Mouse (Mus musculus) naive thymus-derived CD4-positive, alpha-beta T cell, adult 2 months (primary cell): ENCODE measurements around the gene Noto.
A peak's percentile ranks its signal among the peaks of the same experiment; 100 is the strongest.
"Not testable (repeated sequence)": the region's sequence is repeated elsewhere in the genome, so short reads cannot be mapped to it uniquely, and the experiment has no call there.

Source experiments
- DNase-seq: peaks from one replicate; pipeline ENCODE4 v3.0.0-alpha.2; 2011; ENCODE audit warnings: low read depth

The Noto gene

GRCm38 (mm10) chr6:85431274-85431841, 7.7 kb downstream of the Noto start:
- peak; percentile 19 for DNase-seq

DNA sequence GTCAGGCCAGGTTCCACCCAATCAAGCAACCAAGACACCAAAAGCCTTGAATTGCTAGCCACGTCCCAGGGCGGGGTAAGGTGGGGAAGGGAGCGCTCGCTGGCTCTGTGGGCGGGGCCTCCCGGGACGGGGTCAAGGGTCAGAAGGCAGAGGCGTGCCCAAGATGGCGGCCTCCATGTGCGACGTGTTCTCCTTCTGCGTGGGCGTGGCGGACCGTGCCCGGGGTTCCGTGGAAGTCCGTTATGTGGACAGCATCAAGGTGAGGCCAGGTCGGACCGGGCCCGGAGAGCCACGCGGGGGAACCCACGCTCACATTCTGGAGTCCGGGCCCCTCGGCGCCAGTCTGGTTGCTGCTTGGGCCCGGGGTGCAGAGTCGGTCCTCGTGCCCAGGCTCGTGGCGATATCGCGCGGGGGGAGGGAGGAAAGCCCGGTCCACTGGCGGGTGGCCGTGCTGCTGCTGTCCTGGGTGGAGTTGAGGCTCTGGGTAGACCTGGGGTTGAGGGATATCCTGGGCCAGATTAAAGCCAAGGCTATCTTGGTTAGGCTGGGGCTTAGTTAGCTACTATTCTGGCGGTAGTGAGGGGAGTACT, 8.3 kb downstream of the Noto start, which contains the start of gene Smyd5:
Gene Smyd5 (plus strand): TSS at position 148 of the 590 bp plus-strand sequence.
- DNase-seq, result peak; percentile 88

DNA sequence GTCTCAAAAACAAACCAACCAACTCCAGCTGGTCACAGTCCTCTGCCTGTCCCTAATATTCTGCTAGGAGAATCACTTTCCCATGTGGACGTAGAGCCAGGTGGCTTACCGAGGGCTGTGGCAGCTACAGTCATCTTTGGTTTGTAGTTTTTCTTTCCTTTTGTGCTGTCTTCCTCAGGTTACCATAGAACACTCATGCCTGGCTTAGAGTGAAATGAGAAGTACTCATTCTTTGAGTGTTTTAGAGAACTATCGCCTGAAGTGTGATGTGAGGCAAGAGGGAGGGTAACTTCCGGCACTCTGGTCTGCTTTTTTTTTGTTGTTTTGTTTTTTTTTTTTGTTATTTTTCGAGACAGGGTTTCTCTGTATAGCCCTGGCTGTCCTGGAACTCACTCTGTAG, 10.2 kb downstream of the Noto start:
- DNase-seq, result no peak

DNA sequence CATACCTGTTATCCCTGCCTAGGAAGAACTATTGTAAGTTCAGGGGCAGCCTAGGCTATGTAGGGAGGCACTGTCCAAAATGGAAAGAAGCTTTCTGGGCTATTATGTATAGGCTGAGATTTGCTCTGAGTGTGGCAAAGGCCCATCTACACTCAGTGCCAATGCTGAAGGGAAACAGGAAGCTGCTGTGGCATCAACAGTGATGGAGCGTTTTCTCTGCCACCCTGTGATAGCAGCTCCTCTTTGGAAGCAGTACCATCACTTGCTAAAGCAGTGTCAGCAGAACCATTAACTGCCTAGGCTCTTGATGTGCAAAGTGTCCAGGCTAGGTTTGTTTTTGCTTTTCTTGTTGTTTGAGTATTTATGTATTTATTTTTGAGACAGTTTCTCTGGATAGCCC, 12.5 kb downstream of the Noto start:
- no peak for DNase-seq

- no peak for DNase-seq
These were observed 12.9 kb downstream of the Noto start for GRCm38 (mm10) chr6:85436631-85437030.

GRCm38 (mm10) chr6:85441142-85441541, 17.5 kb downstream of the Noto start:
- DNase-seq, result no peak

- DNase-seq, result no peak
These were observed 20.0 kb downstream of the Noto start for GRCm38 (mm10) chr6:85443488-85444233.

- DNase-seq, result no peak
These were observed 20.7 kb downstream of the Noto start for GRCm38 (mm10) chr6:85444266-85444965.

GRCm38 (mm10) chr6:85445286-85445685, 21.6 kb downstream of the Noto start:
- DNase-seq, result no peak

GRCm38 (mm10) chr6:85447351-85447750, 23.7 kb downstream of the Noto start:
- DNase-seq, result no peak

DNA sequence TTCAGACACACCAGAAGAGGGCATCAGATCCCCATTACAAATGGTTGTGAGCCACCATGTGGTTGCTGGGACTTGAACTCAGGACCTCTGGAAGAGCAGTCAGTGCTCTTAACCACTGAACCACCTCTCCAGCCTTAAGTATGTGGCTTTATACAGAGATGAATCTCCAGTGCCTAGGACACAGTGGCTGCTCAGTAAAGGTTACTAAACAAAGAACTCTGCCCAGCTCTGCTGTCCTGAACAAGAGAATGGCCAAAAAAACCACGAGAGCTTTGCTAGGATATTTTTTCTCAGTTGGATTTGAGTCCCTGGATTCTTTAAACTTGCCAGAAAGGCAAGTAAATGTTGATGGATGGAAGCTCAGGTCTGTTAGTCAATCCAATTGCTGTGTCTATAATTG, 26.5 kb downstream of the Noto start:
- not testable (repeated sequence) for DNase-seq

DNA sequence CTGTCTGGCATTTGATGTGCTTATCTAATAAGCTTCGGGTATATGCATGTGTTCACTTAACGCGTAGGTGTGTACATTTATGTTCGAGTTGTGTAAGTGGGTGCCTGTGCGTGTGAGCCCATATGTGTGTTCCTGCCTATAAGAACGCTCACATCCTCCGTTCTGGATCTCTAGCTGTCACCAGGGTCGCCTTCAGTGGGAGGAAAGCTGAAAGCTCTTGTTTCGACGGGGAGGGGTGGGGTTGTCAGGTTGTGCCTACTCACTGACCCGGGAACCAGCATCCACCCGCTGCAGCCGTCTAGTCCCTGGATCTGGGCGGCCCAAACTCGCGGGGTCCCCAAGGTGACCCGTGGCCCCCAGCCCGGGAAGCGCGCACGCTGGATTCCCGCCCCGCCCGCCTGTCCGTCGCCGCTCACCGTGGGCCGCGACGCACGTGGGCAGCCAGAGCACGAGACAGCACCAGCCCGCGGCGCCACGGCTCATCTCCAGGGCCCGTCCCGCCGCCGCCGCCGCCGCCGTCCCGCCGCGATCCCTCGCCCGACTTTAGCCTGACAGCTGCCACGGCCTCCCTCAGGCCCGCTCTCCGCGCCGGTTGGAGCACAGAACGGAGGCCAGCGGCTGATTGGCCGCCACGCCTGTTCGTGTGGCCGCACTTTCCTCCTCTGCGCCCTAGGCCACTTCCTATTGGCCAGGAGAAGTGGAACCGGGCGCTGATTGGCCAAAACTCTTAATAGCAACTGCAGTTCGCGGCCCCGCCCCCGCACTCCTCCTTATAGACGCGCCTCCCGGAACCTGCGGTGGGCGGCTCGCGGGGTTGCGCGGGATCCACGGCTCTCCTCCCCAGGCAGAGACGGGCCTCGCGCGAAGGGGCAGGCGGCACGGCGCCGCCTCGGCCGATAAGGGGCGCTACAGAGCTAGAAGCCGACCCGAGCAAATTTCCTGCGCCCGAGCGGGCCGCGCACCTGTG, 27.3 kb downstream of the Noto start, which contains the start of gene Cct7:
Gene Cct7 (plus strand): TSS at position 818 of the 967 bp plus-strand sequence.
- DNase-seq, result peak; percentile 99

DNA sequence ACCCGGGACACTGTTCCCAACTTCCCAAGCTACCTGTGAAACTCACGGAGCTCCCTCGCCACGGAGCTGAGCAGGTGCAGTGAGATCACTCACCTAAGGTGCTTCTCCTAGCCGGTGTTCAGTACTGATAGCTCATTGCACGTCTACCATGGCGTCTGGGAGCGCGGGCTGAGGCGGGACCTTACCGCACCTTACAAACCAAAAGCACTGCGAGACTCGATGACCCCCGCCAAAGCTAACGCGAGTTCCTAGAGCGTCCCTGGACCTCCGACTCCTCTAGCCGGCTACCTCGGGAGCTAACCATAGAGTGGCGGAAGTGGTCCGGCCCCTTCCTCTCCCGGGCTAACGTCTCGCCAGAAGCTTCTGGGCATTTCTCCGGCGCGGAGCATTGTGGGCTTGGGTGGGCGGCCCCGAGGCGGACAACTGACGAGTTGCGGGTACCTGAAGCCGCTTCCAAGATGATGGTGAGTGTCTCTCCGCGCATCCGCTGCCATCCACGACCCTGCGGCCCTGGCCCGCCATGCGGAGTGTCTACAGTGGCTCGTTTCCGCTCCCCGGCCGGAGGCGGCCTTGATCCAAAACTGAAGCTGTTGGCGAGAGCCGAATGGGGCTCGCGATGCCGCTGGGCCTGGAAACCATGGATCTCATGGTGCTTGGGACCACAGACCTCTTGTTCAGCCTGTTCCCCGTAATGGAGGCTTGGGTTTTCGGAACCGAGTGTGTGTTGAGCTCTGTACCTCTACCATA, 28.2 kb downstream of the Noto start, which contains the start of gene Pradc1:
Gene Pradc1 (minus strand): TSS at position 307 of the 747 bp plus-strand sequence.
- peak; percentile 94 for DNase-seq

GRCm38 (mm10) chr6:85452411-85452665, 28.7 kb downstream of the Noto start:
- no peak for DNase-seq

- no peak for DNase-seq
These were observed 29.1 kb downstream of the Noto start for GRCm38 (mm10) chr6:85452816-85453215.

- no peak for DNase-seq
These were observed 35.9 kb downstream of the Noto start for GRCm38 (mm10) chr6:85459621-85460020.

GRCm38 (mm10) chr6:85465381-85465780, 41.7 kb downstream of the Noto start:
- no peak for DNase-seq

DNA sequence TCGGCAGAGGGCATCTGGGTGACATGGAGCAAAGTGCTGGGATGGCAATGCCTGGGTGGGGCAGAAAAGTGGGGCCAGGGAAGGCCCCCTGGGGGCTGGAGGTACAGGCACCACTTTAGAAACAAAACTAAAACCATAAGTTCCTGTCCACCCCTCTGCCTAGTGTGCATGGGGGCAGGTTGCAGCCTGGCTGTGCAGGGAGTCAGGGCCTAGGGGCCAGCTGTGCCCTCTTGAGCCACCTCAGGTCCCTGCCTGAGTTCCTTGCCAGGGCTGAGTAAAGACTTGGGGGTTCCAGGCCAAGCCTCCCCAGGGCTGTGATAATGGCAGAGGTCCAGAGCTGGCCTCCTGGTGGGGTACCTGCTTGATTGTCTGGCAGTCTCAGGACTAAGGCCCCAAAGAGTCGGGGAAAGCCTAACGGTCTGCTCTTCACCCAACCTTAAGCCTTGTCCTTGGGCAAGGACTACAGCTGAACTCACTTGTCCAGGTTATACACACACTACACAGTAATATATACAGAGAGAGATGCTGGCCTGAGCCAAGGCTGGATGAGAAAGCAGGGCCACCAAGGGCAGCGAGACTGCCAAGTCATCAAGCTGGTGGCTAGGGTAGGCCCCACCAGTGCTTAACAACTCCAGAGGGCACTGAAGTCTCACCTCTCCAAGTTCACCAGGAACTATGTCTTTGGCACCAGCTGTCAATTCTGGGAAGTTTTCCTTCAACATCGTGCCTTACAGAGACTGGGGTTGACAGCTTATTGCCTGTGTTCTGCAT, 46.2 kb downstream of the Noto start:
- no peak for DNase-seq

DNA sequence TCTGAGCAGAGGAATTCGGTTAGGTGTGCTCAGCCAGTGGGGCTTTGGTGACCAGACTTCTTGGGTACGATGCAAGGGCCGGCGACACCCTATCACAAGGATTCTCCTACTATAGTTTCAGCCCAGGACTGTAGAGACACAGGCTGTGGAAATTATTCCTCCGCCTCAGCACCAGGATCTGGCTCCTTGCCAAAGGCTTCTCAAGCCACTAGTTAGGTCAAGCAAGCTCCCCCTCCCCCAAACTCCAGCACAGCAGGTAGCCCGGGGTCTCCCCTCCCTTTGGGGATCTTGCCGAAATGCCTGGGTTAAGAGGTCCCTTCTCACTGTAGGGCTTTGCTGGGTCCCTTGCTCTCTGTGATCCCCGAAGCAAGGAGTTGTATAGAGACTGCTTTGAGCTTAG, 48.3 kb downstream of the Noto start:
- no peak for DNase-seq

DNA sequence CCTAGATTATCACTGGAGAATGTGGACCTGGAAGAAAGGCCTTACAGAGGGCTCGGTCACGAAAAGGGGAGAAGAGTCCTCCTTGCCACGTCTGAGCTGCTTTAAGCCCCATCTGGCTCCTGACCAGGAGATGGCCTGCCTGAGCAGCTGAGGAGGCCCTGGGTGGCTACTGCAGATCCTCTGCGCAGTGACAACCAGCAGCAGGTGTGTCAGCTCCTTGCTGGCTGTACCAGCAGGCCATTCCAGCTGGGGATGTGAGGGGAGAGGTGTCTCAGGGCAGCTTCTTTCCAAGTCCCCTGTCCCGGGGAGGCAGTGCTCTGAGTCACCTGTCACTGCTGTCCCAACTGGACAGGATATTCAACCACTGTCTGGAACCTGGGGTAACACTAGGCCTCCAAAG, 48.9 kb downstream of the Noto start:
- no peak for DNase-seq
